Mouse (Mus musculus) hindbrain, postnatal 0 days (tissue): Measurements from ENCODE around the gene 2410137M14Rik. TPM values are rescaled to one million over a fixed set of nuclear protein-coding genes. Genes with fewer than 3 reads are reported as not detected.

Source experiments
- ATAC-seq: fragments of 200-750 bp; cut with Nextera tagmentation; 2 replicates; pipeline ENCODE4 v1.8.0; 2017; ENCODE audit warnings: mild to moderate bottlenecking, moderate TSS enrichment, moderate library complexity
- DNase-seq: peaks from one replicate; pipeline ENCODE4 v3.0.0-alpha.2; 2015; ENCODE audit warnings: low spot score
- H3K27ac ChIP-seq: fragments of 300-500 bp; sonication (generic); 2 replicates; pipeline ENCODE4 v1.5.1; 2014; ENCODE audit warnings: mild to moderate bottlenecking
- H3K27me3 ChIP-seq: fragments of 300-500 bp; sonication (generic); 2 replicates; pipeline ENCODE4 v1.6.1; 2014; ENCODE audit warnings: low read length, mixed read lengths; ENCODE audit not compliant: insufficient read depth
- H3K36me3 ChIP-seq: fragments of 300-500 bp; sonication (generic); 2 replicates; pipeline ENCODE4 v1.6.1; 2014; ENCODE audit warnings: low read length, mixed read lengths; ENCODE audit not compliant: insufficient read depth
- H3K4me1 ChIP-seq: fragments of 300-500 bp; sonication (generic); 2 replicates; pipeline ENCODE4 v1.6.1; 2014; ENCODE audit warnings: antibody characterized with exemption, low read length, mixed read lengths; ENCODE audit not compliant: insufficient read depth
- H3K4me2 ChIP-seq: fragments of 300-500 bp; sonication (generic); 2 replicates; pipeline ENCODE4 v1.6.1; 2014; ENCODE audit warnings: low read depth, mild to moderate bottlenecking, low read length, moderate library complexity, mixed read lengths
- H3K4me3 ChIP-seq: fragments of 300-500 bp; sonication (generic); 2 replicates; pipeline ENCODE4 v1.5.1; 2014; ENCODE audit warnings: low read length
- H3K9ac ChIP-seq: fragments of 300-500 bp; sonication (generic); replicated peaks from 2 replicates; pipeline ENCODE4 v1.6.1; 2014; ENCODE audit warnings: mild to moderate bottlenecking, low read length, moderate library complexity, mixed read lengths
- H3K9me3 ChIP-seq: fragments of 300-500 bp; sonication (generic); 2 replicates; pipeline ENCODE4 v1.6.1; 2016; ENCODE audit warnings: low read length, mixed read lengths
- CTCF ChIP-seq: IDR thresholded peaks from 2 replicates; pipeline ENCODE4 v1.5.1; 2016; ENCODE audit warnings: antibody characterized with exemption, control low read depth, low read depth
- WGBS: fragments of 180-500 bp; shearing (Covaris S2); extraction: QIAGEN DNeasy Blood & Tissue Kit; methylation state at CpG from one replicate; pipeline ENCODE4 v1.1.7; 2014; 5-methylcytosine and 5-hydroxymethylcytosine counted together
- polyA plus RNA-seq: library from polyadenylated mRNA; unstranded; fragments of >200 nt; fragmentation: Nextera tagmentation; extraction: Ambion mirVana; gene quantifications from 2 replicates; pipeline ENCODE4 v1.2.1, GENCODE M21; 2015
- total RNA-seq: library from RNA; depleted of rRNA; stranded (reverse); fragments of >200 nt; gene quantifications from 2 replicates; pipeline ENCODE4 v1.2.3, GENCODE M21; 2014

The 2410137M14Rik gene
- total and polyA plus RNA-seq, 2 experiments from 2014 or later: 0.23 TPM; not detected in 1

- H3K9ac ChIP-seq: peak within 1 kb of the TSS; percentile 71
- H3K4me2 ChIP-seq: peak within 1 kb of the TSS; percentile 86
- H3K36me3 ChIP-seq: peaks cover 5% of the 10 kb centered on the region
- ATAC-seq (peak; percentile 98), DNase-seq (peak; percentile 99)
- no peak for TF ChIP-seq CTCF
- H3K27me3 ChIP-seq: no peaks in the 10 kb centered on the region
- 2% methylated on average over 36 of the region's 36 CpGs for WGBS
- peak within 1 kb of the TSS; percentile 76 for H3K4me3 ChIP-seq
- H3K27ac ChIP-seq: peak within 1 kb of the TSS; percentile 85
- H3K9me3 ChIP-seq: no peaks in the 10 kb centered on the region
- peaks cover 9% of the 10 kb centered on the region for H3K4me1 ChIP-seq
Observed at GRCm38 (mm10) chr17:36950981-36951947, 29.8 kb downstream of the 2410137M14Rik start, which contains the start of gene Ppp1r11. Gene Ppp1r11, minus strand, starts transcription at chr17:36951741.

- no peak for TF ChIP-seq CTCF
- Histone ChIP-seq H3K4me3 (no peak overlapping the region), H3K4me2 (no peak overlapping the region), H3K4me1 (peaks cover 10% of the 10 kb centered on the region), H3K27ac (no peak overlapping the region), H3K9me3 (no peaks in the 10 kb centered on the region), H3K36me3 (peaks cover 5% of the 10 kb centered on the region), H3K27me3 (no peaks in the 10 kb centered on the region), H3K9ac (no peak overlapping the region)
- no peak for ATAC-seq
- WGBS: 94% methylated on average over 8 of the region's 8 CpGs
- no peak for DNase-seq
Observed at GRCm38 (mm10) chr17:36949265-36949664, 31.8 kb downstream of the 2410137M14Rik start.

- no peak for ATAC-seq
- Histone ChIP-seq H3K27me3 (no peaks in the 10 kb centered on the region), H3K9ac (no peak overlapping the region), H3K4me2 (no peak overlapping the region), H3K9me3 (no peaks in the 10 kb centered on the region), H3K4me3 (no peak overlapping the region), H3K36me3 (peaks cover 5% of the 10 kb centered on the region), H3K4me1 (peaks cover 11% of the 10 kb centered on the region), H3K27ac (no peak overlapping the region)
- WGBS: 69% methylated on average over 1 of the region's 1 CpGs
- DNase-seq: no peak
- TF ChIP-seq CTCF: no peak
Observed at GRCm38 (mm10) chr17:36948286-36948685, 32.8 kb downstream of the 2410137M14Rik start.

- peak; percentile 65 for ATAC-seq
- peak; percentile 79 for DNase-seq
- WGBS: 1% methylated on average over 62 of the region's 62 CpGs
- Histone ChIP-seq H3K9me3 (no peaks in the 10 kb centered on the region), H3K36me3 (peaks cover 5% of the 10 kb centered on the region), H3K9ac (peak overlapping the region; percentile 74), H3K27me3 (peaks cover 6% of the 10 kb centered on the region; the same call in 1 of the 2 replicates), H3K4me2 (peak overlapping the region; percentile 92), H3K4me1 (peaks cover 19% of the 10 kb centered on the region), H3K4me3 (peak overlapping the region; percentile 44), H3K27ac (peak overlapping the region; percentile 78)
- TF ChIP-seq CTCF: peak; percentile 50
Observed at GRCm38 (mm10) chr17:36947051-36947819, 33.8 kb downstream of the 2410137M14Rik start.

- Histone ChIP-seq H3K4me1 (peaks cover 19% of the 10 kb centered on the region), H3K4me3 (no peak overlapping the region), H3K27me3 (peaks cover 6% of the 10 kb centered on the region; the same call in 1 of the 2 replicates), H3K27ac (no peak overlapping the region), H3K36me3 (peaks cover 5% of the 10 kb centered on the region), H3K9ac (no peak overlapping the region), H3K9me3 (no peaks in the 10 kb centered on the region), H3K4me2 (no peak overlapping the region)
- DNase-seq: peak; percentile 23
- 35% methylated on average over 9 of the region's 9 CpGs for WGBS
- peak; percentile 38 for TF ChIP-seq CTCF
- no peak for ATAC-seq
Observed at GRCm38 (mm10) chr17:36944121-36944775, 36.8 kb downstream of the 2410137M14Rik start.

GRCm38 (mm10) chr17:36943691-36944090, 37.3 kb downstream of the 2410137M14Rik start:
- Histone ChIP-seq H3K36me3 (no peaks in the 10 kb centered on the region), H3K27ac (no peak overlapping the region), H3K4me3 (peak overlapping the region; percentile 39), H3K4me1 (peaks cover 19% of the 10 kb centered on the region), H3K9me3 (no peaks in the 10 kb centered on the region), H3K27me3 (peaks cover 6% of the 10 kb centered on the region; the same call in 1 of the 2 replicates), H3K4me2 (peak overlapping the region; percentile 67), H3K9ac (no peak overlapping the region; the same call in 1 of the 2 replicates)
- DNase-seq: no peak
- TF ChIP-seq CTCF: no peak
- no peak for ATAC-seq
- WGBS: 31% methylated on average over 5 of the region's 5 CpGs
